Mouse (Mus musculus) lung, postnatal 0 days (tissue): ENCODE measurements around the gene Ap1b1. TPM values are rescaled to one million over a fixed set of nuclear protein-coding genes. Genes with fewer than 3 reads are reported as not detected.
"Not testable (repeated sequence)": the region's sequence is repeated elsewhere in the genome, so short reads cannot be mapped to it uniquely, and the experiment has no call there.

ENCODE experiments used
- ATAC-seq: fragments of 200-750 bp; cut with Nextera tagmentation; 2 replicates; pipeline ENCODE4 v1.8.0; 2017; ENCODE audit warnings: moderate library complexity
- DNase-seq: peaks from one replicate; pipeline ENCODE4 v3.0.0-alpha.2; 2016; ENCODE audit warnings: low spot score
- H3K27ac ChIP-seq: fragments of 300-500 bp; sonication (generic); 2 replicates; pipeline ENCODE4 v1.5.1; 2014; ENCODE audit warnings: antibody characterized with exemption, mild to moderate bottlenecking, low read length, mixed read lengths
- H3K27me3 ChIP-seq: fragments of 300-500 bp; sonication (generic); replicated peaks from 2 replicates; pipeline ENCODE4 v1.6.1; 2014; ENCODE audit warnings: low read length, mixed read lengths; ENCODE audit not compliant: insufficient read depth
- H3K36me3 ChIP-seq: fragments of 300-500 bp; sonication (generic); 2 replicates; pipeline ENCODE4 v1.6.1; 2014; ENCODE audit warnings: low read length, mixed read lengths; ENCODE audit not compliant: insufficient read depth
- H3K4me1 ChIP-seq: fragments of 300-500 bp; sonication (generic); 2 replicates; pipeline ENCODE4 v1.6.1; 2014; ENCODE audit warnings: antibody characterized with exemption, low read depth, low read length, mixed read lengths; ENCODE audit not compliant: insufficient read depth
- H3K4me2 ChIP-seq: fragments of 300-500 bp; sonication (generic); replicated peaks from 2 replicates; pipeline ENCODE4 v1.6.1; 2014; ENCODE audit warnings: low read depth, mild to moderate bottlenecking, low read length, moderate library complexity, mixed read lengths
- H3K4me3 ChIP-seq: fragments of 300-500 bp; sonication (generic); 2 replicates; pipeline ENCODE4 v1.5.1; 2014; ENCODE audit warnings: low read depth, low read length
- H3K9ac ChIP-seq: fragments of 300-500 bp; sonication (generic); replicated peaks from 2 replicates; pipeline ENCODE4 v1.6.1; 2014; ENCODE audit warnings: low read depth, mild to moderate bottlenecking
- H3K9me3 ChIP-seq: fragments of 300-500 bp; sonication (generic); 2 replicates; pipeline ENCODE4 v1.6.1; 2016; ENCODE audit warnings: low read length, mixed read lengths
- CTCF ChIP-seq: IDR thresholded peaks from 2 replicates; pipeline ENCODE4 v1.5.1; 2016; ENCODE audit warnings: antibody characterized with exemption, mild to moderate bottlenecking
- EP300 ChIP-seq: IDR thresholded peaks from 2 replicates; pipeline ENCODE4 v1.6.1; 2016; ENCODE audit warnings: antibody characterized with exemption, mild to moderate bottlenecking, control low read depth
- WGBS: fragments of 180-500 bp; shearing (Covaris S2); extraction: QIAGEN DNeasy Blood & Tissue Kit; methylation state at CpG from one replicate; pipeline ENCODE4 v1.1.7; 2014; 5-methylcytosine and 5-hydroxymethylcytosine counted together
- polyA plus RNA-seq: library from polyadenylated mRNA; unstranded; fragments of >200 nt; fragmentation: Nextera tagmentation; extraction: Ambion mirVana; gene quantifications from 2 replicates; pipeline ENCODE4 v1.2.1, GENCODE M21; 2015

Ap1b1 gene
- polyA plus RNA-seq, 1 experiment from 2014 or later = 27.3 TPM

DNA sequence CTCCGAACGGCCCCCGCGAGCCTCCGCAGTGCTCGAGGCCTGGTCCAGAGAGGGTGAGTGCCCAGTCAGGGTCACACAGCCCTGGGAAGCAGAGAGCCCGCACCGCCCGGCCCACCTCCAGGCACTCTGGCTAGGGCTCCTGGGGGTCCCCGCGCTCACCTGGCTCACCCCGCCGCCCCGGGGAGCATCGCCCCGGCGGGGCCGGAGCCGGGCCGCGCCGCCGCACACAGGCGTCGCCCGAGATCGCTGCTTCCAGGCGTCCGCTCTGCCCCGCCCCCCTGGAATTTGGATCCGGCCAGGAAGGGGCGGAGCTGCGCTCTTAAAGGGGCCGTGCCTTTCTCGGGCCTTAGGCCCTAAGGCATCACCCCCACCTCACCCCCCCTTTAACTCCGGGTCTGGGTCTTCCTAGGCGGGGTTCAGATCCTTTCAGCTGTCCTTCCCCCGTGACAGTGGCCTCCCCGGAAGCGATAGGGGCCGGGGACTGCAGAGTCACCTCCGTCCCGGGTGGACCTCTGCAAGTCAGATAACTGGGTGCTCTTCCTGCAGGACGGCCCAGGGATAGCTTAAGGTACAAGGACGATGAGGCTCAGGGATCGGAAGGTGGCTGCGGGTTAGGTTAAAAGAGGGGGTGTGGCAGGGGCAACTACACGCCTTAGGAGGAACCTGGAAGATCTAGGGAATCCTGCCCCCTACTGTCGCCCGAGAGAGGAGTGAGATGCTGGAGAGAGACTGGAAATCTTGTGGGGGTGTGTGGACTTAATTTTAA lies 78.6 kb downstream of the Ap1b1 start, which contains the start of gene Gas2l1:
TSS of gene Gas2l1 (minus strand) at position 272 of the 766 bp plus-strand sequence.
- DNase-seq (peak; percentile 92), ATAC-seq (peak; percentile 79)
- Histone ChIP-seq H3K4me1 (peaks cover 29% of the 10 kb centered on the region), H3K9me3 (no peaks in the 10 kb centered on the region), H3K36me3 (peaks cover 10% of the 10 kb centered on the region; the same call in 1 of the 2 replicates), H3K27ac (peak within 1 kb of the TSS; percentile 28), H3K4me3 (peak within 1 kb of the TSS; percentile 60), H3K4me2 (peak within 1 kb of the TSS; percentile 88), H3K27me3 (peaks cover 16% of the 10 kb centered on the region), H3K9ac (peak within 1 kb of the TSS; percentile 48)
- TF ChIP-seq CTCF = peak; percentile 77
- TF ChIP-seq EP300 = no peak
- 1% methylated on average over 43 of the region's 50 CpGs for WGBS

DNA sequence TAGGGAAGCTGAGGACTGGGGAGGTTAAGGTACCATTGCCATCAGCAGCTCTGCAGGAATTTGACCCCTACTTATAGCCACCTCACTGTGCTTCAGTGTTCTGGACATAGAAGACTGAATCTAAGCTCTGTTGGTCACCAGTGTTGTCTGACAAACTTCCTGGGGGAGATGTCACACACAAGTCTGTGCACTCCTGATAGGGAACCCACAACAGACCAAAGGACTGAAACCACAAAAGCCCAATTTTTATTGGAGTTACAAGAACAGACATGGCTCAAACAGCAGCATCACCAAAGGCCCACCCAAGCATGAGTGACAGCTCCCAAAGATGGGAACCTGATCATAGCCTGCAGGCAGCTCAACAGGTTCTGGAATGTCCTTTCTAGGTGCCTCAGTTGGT lies 80.4 kb downstream of the Ap1b1 start:
- Histone ChIP-seq H3K27ac (no peak overlapping the region), H3K9ac (no peak overlapping the region), H3K9me3 (no peaks in the 10 kb centered on the region), H3K4me3 (no peak overlapping the region), H3K36me3 (peaks cover 12% of the 10 kb centered on the region), H3K4me2 (no peak overlapping the region), H3K4me1 (peaks cover 19% of the 10 kb centered on the region), H3K27me3 (0 out of 2 replicates have a peak, but pooled peaks cover 5% of the 10 kb centered on the region)
- ATAC-seq (no peak), DNase-seq (no peak)
- TF ChIP-seq CTCF (no peak), EP300 (no peak)

DNA sequence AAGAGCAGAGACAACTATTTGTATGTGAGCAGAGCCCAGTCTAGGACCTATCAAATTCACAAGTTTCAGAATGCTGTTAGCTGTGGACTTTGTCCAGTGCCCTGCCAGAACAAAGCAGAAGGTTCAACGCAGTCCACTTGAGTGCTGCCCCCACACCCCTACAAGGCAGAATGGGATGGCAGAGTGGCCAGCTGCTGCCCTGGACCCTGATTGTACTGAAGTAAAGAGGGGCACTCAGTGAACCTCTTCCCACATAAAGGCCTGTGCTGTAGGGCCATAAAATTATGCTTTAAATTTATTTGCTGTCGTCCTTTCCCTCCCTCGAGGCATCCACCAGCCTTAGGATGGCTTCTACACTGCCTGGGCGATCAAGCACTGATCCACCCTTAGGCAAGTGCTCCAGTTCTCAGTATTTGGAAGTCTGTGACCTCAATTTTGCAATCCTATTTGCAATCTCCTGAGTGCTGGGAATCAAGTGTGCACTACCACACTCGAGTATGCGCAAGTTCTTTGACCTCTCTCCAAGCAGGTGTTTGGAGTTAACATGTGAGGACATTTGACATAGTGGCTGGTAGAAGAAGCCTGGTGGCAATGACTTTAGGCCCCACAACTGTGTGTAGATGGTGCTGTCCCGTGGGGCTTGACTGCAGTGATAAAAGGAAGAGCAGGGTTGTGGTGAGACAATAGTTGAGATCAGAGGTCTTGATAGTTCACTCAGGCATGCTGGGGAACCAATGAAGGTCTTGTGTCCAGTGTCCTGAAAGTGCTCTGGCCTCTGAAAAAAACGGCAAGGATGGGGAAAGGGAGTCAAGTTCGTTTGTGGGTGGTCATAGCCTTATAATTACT lies 81.7 kb downstream of the Ap1b1 start:
- 66% methylated on average over 9 of the region's 9 CpGs for WGBS
- Histone ChIP-seq H3K36me3 (peaks cover 24% of the 10 kb centered on the region), H3K4me2 (no peak overlapping the region), H3K9me3 (no peaks in the 10 kb centered on the region), H3K27ac (no peak overlapping the region), H3K4me3 (no peak overlapping the region), H3K4me1 (peaks cover 13% of the 10 kb centered on the region), H3K27me3 (no peaks in the 10 kb centered on the region), H3K9ac (no peak overlapping the region)
- DNase-seq = peak; percentile 82
- peak; percentile 69 for TF ChIP-seq EP300
- no peak for TF ChIP-seq CTCF
- ATAC-seq = peak; percentile 45

DNA sequence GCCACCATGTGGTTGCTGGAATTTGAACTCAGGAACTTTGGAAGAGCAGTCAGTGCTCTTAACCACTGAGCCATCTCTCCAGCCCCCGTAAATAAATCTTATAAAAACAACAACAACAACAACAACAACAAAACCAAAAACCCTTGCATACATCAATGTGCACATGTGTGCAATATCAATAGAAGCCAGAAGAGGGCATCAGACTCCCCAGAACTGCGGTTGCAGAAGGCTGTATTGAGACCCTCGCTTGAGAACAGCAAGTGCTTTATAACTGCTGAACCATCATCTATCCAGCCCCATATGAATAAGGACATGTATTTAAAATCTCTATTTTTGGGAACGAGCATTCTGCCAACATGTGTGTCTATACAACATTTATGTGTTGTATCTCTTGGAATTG lies 88.3 kb downstream of the Ap1b1 start:
- Histone ChIP-seq H3K36me3 (peaks cover 26% of the 10 kb centered on the region), H3K9me3 (no peaks in the 10 kb centered on the region), H3K4me2 (no peak overlapping the region), H3K4me1 (no peaks in the 10 kb centered on the region), H3K9ac (no peak overlapping the region), H3K27me3 (no peaks in the 10 kb centered on the region), H3K4me3 (no peak overlapping the region), H3K27ac (no peak overlapping the region)
- ATAC-seq = no peak
- TF ChIP-seq EP300 (no peak), CTCF (peak; percentile 66)
- peak; percentile 37 for DNase-seq
- WGBS = 62% methylated on average over 4 of the region's 4 CpGs

DNA sequence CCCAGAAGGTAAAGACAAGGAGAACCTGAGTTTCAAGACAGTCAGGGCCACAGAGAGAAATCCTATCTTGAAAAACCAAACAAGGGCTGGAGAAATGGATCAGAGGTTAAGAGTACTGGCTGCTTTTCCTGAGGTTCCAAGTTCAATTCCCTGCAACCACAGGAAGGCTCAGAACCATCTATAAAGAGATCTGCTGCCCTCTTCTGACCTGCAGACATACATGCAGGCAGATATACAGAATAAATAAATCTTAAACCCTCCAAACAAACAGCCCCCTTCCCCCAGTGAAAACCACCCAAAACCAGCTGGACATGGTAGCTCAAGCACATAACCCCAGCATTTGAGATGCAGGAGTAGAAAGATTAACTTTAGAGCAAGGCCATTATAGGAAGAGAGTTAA lies 89.1 kb downstream of the Ap1b1 start:
- no peak overlapping the region for H3K4me3 ChIP-seq
- H3K4me1 ChIP-seq = no peaks in the 10 kb centered on the region
- TF ChIP-seq CTCF (peak; percentile 31; the same call in 1 of the 2 replicates), EP300 (no peak)
- H3K4me2 ChIP-seq = no peak overlapping the region
- no peaks in the 10 kb centered on the region for H3K27me3 ChIP-seq
- DNase-seq = no peak
- H3K27ac ChIP-seq = no peak overlapping the region
- ATAC-seq = no peak
- H3K36me3 ChIP-seq = peaks cover 30% of the 10 kb centered on the region
- no peaks in the 10 kb centered on the region for H3K9me3 ChIP-seq
- H3K9ac ChIP-seq = no peak overlapping the region

DNA sequence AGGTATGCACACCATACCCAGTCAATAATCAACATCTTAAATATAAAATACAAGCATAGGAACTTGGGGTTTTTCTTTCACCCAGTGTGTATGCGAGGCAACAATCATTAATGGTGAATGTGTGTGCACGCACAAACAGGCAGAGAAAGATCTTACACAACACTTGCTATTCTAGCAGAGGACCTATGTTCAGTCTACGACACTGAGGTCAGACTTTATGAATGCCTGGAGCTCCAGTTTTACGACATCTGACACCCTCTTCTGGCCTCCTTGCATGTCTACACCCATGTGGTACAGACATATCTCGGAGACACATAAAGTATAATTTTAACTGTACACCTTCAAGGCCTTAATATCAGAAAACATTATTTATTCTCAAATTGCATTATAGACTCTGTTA lies 90.2 kb downstream of the Ap1b1 start:
- H3K4me1 ChIP-seq, H3K4me2 ChIP-seq, DNase-seq, ATAC-seq, H3K4me3 ChIP-seq, H3K9me3 ChIP-seq, H3K27ac ChIP-seq, H3K27me3 ChIP-seq, H3K9ac ChIP-seq: not testable (repeated sequence)
- H3K36me3 ChIP-seq = peaks cover 29% of the 10 kb centered on the region
- 80% methylated on average over 3 of the region's 5 CpGs for WGBS
